Mouse (Mus musculus) forelimb bud, embryonic 11.5 days (tissue): ENCODE measurements around the gene Ubqln1.
"Not testable (repeated sequence)": the region's sequence is repeated elsewhere in the genome, so short reads cannot be mapped to it uniquely, and the experiment has no call there.

ENCODE experiments used
- DNase-seq: peaks from one replicate; pipeline ENCODE4 v3.0.0-alpha.2; 2012; ENCODE audit warnings: low read depth, low spot score

Gene Ubqln1

GRCm38 (mm10) chr13:58156031-58156430, 59.4 kb downstream of the Ubqln1 start:
- no peak for DNase-seq

GRCm38 (mm10) chr13:58150442-58150841, 65.0 kb downstream of the Ubqln1 start:
- DNase-seq = no peak

- DNase-seq = no peak
Observed at GRCm38 (mm10) chr13:58149629-58150028, 65.8 kb downstream of the Ubqln1 start.

GRCm38 (mm10) chr13:58149033-58149558, 66.4 kb downstream of the Ubqln1 start:
- DNase-seq = no peak

- DNase-seq = peak; percentile 79
Observed at GRCm38 (mm10) chr13:58148256-58148831, 67.1 kb downstream of the Ubqln1 start.

- DNase-seq = no peak
Observed at GRCm38 (mm10) chr13:58147760-58148159, 67.7 kb downstream of the Ubqln1 start.

- DNase-seq = not testable (repeated sequence)
Observed at GRCm38 (mm10) chr13:58146603-58147002, 68.8 kb downstream of the Ubqln1 start.

GRCm38 (mm10) chr13:58131692-58132091, 83.8 kb downstream of the Ubqln1 start:
- no peak for DNase-seq

- DNase-seq = no peak
Observed at GRCm38 (mm10) chr13:58129687-58130246, 85.7 kb downstream of the Ubqln1 start.

GRCm38 (mm10) chr13:58128768-58129671, 86.4 kb downstream of the Ubqln1 start:
- peak; percentile 95 for DNase-seq

GRCm38 (mm10) chr13:58128396-58128767, 87.1 kb downstream of the Ubqln1 start, which contains the start of gene Hnrnpa0:
Gene Hnrnpa0 (minus strand): TSS chr13:58128556.
- DNase-seq = peak; percentile 93

GRCm38 (mm10) chr13:58127766-58128361, 87.6 kb downstream of the Ubqln1 start:
- no peak for DNase-seq

GRCm38 (mm10) chr13:58126862-58127765, 88.3 kb downstream of the Ubqln1 start:
- DNase-seq = no peak
